Mouse (Mus musculus) midbrain, embryonic 10.5 days (tissue): ENCODE data around the gene Fgb. TPM values are rescaled to one million over a fixed set of nuclear protein-coding genes. Genes with fewer than 3 reads are reported as not detected.

Experiments used
- DNase-seq: peaks from one replicate; pipeline ENCODE4 v3.0.0-alpha.2; 2017; ENCODE audit warnings: low spot score
- H3K27ac ChIP-seq: fragments of 300-500 bp; sonication (generic); replicated peaks from 2 replicates; pipeline ENCODE4 v1.5.1; 2016; ENCODE audit warnings: mild to moderate bottlenecking
- H3K27me3 ChIP-seq: fragments of 300-500 bp; sonication (generic); 2 replicates; pipeline ENCODE4 v1.6.1; 2016; ENCODE audit warnings: low read depth, mild to moderate bottlenecking; ENCODE audit not compliant: poor library complexity, severe bottlenecking
- H3K36me3 ChIP-seq: fragments of 300-500 bp; sonication (generic); 2 replicates; pipeline ENCODE4 v1.6.1; 2016; ENCODE audit warnings: mild to moderate bottlenecking, moderate library complexity
- H3K4me1 ChIP-seq: fragments of 300-500 bp; sonication (generic); 2 replicates; pipeline ENCODE4 v1.6.1; 2016
- H3K4me3 ChIP-seq: fragments of 300-500 bp; sonication (generic); 2 replicates; pipeline ENCODE4 v1.5.1; 2016; ENCODE audit warnings: mild to moderate bottlenecking, moderate library complexity
- H3K9me3 ChIP-seq: fragments of 300-500 bp; sonication (generic); replicated peaks from 2 replicates; pipeline ENCODE4 v1.6.1; 2016; ENCODE audit warnings: mild to moderate bottlenecking
- WGBS: fragments of 180-500 bp; shearing (Covaris S2); methylation state at CpG from one replicate; pipeline ENCODE4 v1.1.7; 2016; 5-methylcytosine and 5-hydroxymethylcytosine counted together
- polyA plus RNA-seq: library from polyadenylated mRNA; unstranded; fragments of >200 nt; fragmentation: Nextera tagmentation; extraction: Ambion mirVana; gene quantifications from 2 replicates; pipeline ENCODE4 v1.2.1, GENCODE M21; 2016

Gene Fgb
- polyA plus RNA-seq, 1 experiment from 2014 or later: not detected

DNA sequence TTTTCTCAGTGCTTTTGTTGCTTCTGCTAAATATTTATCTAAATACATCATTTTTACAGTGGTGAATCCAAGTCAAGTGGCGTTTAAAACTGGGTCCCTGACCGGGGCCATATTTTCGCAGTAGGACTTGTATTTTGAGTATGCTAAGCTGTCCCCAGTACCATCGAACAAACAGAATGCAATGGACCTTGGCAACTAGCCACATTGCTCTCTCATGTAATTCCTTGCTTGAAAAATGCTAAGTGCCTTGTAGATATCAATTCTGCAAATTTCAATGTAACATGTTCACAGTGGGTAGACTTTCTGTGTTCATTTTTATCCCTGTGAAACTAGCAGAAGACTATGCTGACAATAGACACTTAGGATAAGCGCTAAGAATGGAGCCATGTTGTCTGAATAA lies 28.5 kb downstream of the Fgb start:
- H3K36me3 ChIP-seq: no peaks in the 10 kb centered on the region
- WGBS: 92% methylated on average over 5 of the region's 5 CpGs
- no peak overlapping the region for H3K4me3 ChIP-seq
- H3K9me3 ChIP-seq: no peaks in the 10 kb centered on the region
- H3K27ac ChIP-seq: no peak overlapping the region
- no peaks in the 10 kb centered on the region for H3K27me3 ChIP-seq
- DNase-seq: no peak
- 0 out of 2 replicates have a peak, but pooled peaks cover 3% of the 10 kb centered on the region for H3K4me1 ChIP-seq

DNA sequence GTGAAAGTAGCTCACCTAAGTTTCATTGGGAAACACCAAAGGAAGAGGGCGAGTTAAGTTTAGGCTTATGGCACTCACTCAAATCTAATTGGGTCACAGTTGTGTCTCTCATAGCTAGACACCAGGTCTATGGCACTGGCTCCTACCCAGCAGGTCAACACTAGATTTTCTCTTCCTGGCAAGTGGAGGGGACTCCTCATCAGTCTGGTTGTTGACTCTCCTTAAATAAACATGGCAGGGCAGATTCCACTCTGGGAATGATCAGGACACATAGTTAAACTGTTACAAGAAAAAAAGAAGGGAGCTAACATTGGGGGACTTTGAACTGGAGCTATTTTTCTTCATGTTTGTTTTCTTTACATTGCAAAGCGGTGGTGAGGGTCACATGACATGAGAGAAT lies 29.3 kb downstream of the Fgb start:
- H3K4me3 ChIP-seq: no peak overlapping the region
- 86% methylated on average over 2 of the region's 2 CpGs for WGBS
- H3K27me3 ChIP-seq: no peaks in the 10 kb centered on the region

DNA sequence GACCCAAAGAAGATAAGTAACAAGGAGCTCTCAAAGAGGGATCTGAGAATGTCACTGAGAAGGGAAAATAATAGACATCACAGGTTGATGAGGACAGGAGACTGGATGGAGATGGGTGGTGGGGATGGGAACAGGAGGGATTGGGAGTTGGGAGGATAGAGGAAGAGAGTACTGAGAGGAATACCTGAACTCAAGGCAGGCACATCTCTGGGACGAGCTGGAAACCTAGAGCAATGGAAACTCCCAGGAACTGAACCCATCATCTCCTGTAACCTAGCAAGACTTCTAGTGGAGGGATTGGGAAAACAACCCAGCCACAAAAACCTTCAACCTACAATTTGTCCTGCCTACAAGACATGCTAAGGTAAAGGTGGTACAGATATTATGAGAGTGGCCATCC lies 33.4 kb downstream of the Fgb start:
- H3K36me3 ChIP-seq: no peaks in the 10 kb centered on the region
- H3K4me1 ChIP-seq: no peaks in the 10 kb centered on the region
- H3K27me3 ChIP-seq: no peaks in the 10 kb centered on the region
- DNase-seq: no peak
- H3K4me3 ChIP-seq: no peak overlapping the region
- 86% methylated on average over 1 of the region's 1 CpGs for WGBS
- no peaks in the 10 kb centered on the region for H3K9me3 ChIP-seq
- no peak overlapping the region for H3K27ac ChIP-seq

More for the DNA sequence above, 29.3 kb downstream of the Fgb start:
- H3K9me3 ChIP-seq: no peaks in the 10 kb centered on the region
- no peaks in the 10 kb centered on the region for H3K36me3 ChIP-seq
- no peak for DNase-seq
- no peaks in the 10 kb centered on the region for H3K4me1 ChIP-seq
- no peak overlapping the region for H3K27ac ChIP-seq

DNA sequence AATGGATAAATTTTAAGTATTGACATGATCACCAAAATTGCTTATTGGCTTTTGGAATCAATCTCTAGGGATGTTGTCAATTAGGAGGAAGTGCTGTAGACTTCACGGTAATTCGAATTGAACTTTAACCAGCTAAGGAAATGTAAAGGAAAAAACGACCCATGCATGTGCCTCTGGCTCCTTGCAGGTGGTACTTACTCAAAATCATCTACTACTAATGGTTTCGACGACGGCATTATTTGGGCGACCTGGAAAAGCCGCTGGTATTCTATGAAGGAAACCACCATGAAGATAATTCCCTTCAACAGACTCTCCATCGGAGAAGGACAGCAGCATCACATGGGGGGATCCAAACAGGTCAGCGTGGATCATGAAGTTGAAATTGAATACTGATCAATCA lies 35.7 kb downstream of the Fgb start:
- WGBS: 90% methylated on average over 10 of the region's 10 CpGs
- no peak for DNase-seq

GRCm38 (mm10) chr3:83012636-83013035 lies 37.0 kb downstream of the Fgb start:
- WGBS: 93% methylated on average over 19 of the region's 19 CpGs
- no peaks in the 10 kb centered on the region for H3K36me3 ChIP-seq
- no peaks in the 10 kb centered on the region for H3K4me1 ChIP-seq
- no peak overlapping the region for H3K4me3 ChIP-seq
- no peaks in the 10 kb centered on the region for H3K9me3 ChIP-seq
- no peak for DNase-seq
- H3K27ac ChIP-seq: no peak overlapping the region
- no peaks in the 10 kb centered on the region for H3K27me3 ChIP-seq

More for the DNA sequence above, 35.7 kb downstream of the Fgb start:
- H3K36me3 ChIP-seq: no peaks in the 10 kb centered on the region
- H3K4me1 ChIP-seq: no peaks in the 10 kb centered on the region
- H3K9me3 ChIP-seq: no peaks in the 10 kb centered on the region
- H3K4me3 ChIP-seq: no peak overlapping the region
- no peak overlapping the region for H3K27ac ChIP-seq
- H3K27me3 ChIP-seq: no peaks in the 10 kb centered on the region

GRCm38 (mm10) chr3:83011565-83011964 lies 38.1 kb downstream of the Fgb start:
- DNase-seq: no peak
- Histone ChIP-seq H3K9me3 (no peaks in the 10 kb centered on the region), H3K4me3 (no peak overlapping the region), H3K4me1 (no peaks in the 10 kb centered on the region), H3K27ac (no peak overlapping the region), H3K27me3 (no peaks in the 10 kb centered on the region), H3K36me3 (no peaks in the 10 kb centered on the region)
- 86% methylated on average over 4 of the region's 4 CpGs for WGBS

- Histone ChIP-seq H3K27ac (no peak overlapping the region), H3K4me1 (no peaks in the 10 kb centered on the region)
- WGBS: 92% methylated on average over 4 of the region's 4 CpGs
These were observed 38.5 kb downstream of the Fgb start for GRCm38 (mm10) chr3:83011136-83011535.

DNA sequence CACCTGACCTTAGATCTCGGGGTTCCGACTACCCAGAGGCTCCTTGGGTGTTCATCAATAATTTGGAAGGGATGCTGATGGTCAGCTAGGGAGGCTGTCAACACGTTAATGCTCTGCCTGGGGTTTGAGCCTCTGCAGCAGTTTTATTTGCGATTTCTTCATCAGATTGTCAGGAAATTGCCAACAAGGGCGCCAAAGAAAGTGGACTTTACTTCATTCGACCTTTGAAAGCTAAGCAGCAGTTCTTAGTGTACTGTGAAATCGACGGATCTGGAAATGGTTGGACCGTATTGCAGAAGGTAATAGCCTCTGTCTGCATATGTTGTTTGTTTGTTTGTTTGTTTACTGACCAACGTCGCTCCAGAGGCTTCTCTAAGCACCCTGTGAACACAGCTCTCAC lies 39.4 kb downstream of the Fgb start:
- no peak overlapping the region for H3K4me3 ChIP-seq
- no peak for DNase-seq
- no peaks in the 10 kb centered on the region for H3K27me3 ChIP-seq
- no peaks in the 10 kb centered on the region for H3K4me1 ChIP-seq
- H3K36me3 ChIP-seq: no peaks in the 10 kb centered on the region
- H3K9me3 ChIP-seq: no peaks in the 10 kb centered on the region
- H3K27ac ChIP-seq: no peak overlapping the region
- 84% methylated on average over 11 of the region's 11 CpGs for WGBS

More at GRCm38 (mm10) chr3:83011136-83011535, 38.5 kb downstream of the Fgb start:
- Histone ChIP-seq H3K36me3 (no peaks in the 10 kb centered on the region), H3K4me3 (no peak overlapping the region), H3K27me3 (no peaks in the 10 kb centered on the region), H3K9me3 (no peaks in the 10 kb centered on the region)
- DNase-seq: no peak

DNA sequence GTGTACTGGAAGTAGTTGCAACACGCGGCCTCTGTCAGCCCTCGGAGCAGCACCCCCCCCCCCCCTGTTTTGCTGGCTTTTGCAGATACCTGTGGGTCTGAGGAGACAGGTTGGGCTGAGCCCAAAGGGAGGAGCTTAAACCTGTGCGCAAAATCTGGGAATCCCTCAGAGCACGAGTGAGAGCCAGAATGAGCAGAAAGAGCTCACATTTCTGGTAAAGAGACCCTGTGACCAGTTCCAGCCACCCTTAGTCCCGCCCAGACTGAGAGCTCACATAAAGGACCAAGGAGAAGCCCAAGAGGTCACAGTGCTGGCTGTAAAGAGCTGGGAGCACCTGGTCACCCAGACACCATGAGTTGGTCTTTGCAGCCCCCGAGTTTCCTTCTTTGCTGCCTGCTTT lies 42.1 kb downstream of the Fgb start, which contains the start of gene Fgg:
Gene Fgg (plus strand): TSS at position 168 of the 400 bp plus-strand sequence.
- no peak within 1 kb of the TSS for H3K27ac ChIP-seq
- 52% methylated on average over 7 of the region's 7 CpGs for WGBS
- no peak for DNase-seq

GRCm38 (mm10) chr3:83004801-83005200 lies 44.9 kb downstream of the Fgb start:
- WGBS: 92% methylated on average over 7 of the region's 7 CpGs

More for the DNA sequence above, 42.1 kb downstream of the Fgb start, which contains the start of gene Fgg:
- no peaks in the 10 kb centered on the region for H3K36me3 ChIP-seq
- H3K9me3 ChIP-seq: no peaks in the 10 kb centered on the region
- no peak within 1 kb of the TSS for H3K4me3 ChIP-seq
- H3K27me3 ChIP-seq: no peaks in the 10 kb centered on the region
- H3K4me1 ChIP-seq: no peaks in the 10 kb centered on the region

GRCm38 (mm10) chr3:83003068-83003467 lies 46.6 kb downstream of the Fgb start:
- no peak overlapping the region for H3K4me3 ChIP-seq
- no peaks in the 10 kb centered on the region for H3K9me3 ChIP-seq
- H3K27me3 ChIP-seq: peaks cover 5% of the 10 kb centered on the region; the same call in 1 of the 2 replicates
- H3K27ac ChIP-seq: no peak overlapping the region
- no peak for DNase-seq
- WGBS: 96% methylated on average over 8 of the region's 8 CpGs
- no peaks in the 10 kb centered on the region for H3K36me3 ChIP-seq
- peaks cover 4% of the 10 kb centered on the region; the same call in 1 of the 2 replicates for H3K4me1 ChIP-seq

More at GRCm38 (mm10) chr3:83004801-83005200, 44.9 kb downstream of the Fgb start:
- H3K27ac ChIP-seq: no peak overlapping the region
- no peaks in the 10 kb centered on the region for H3K9me3 ChIP-seq
- peaks cover 3% of the 10 kb centered on the region; the same call in 1 of the 2 replicates for H3K27me3 ChIP-seq
- no peak overlapping the region for H3K4me3 ChIP-seq
- H3K36me3 ChIP-seq: no peaks in the 10 kb centered on the region
- no peaks in the 10 kb centered on the region for H3K4me1 ChIP-seq
- DNase-seq: no peak

- H3K4me1 ChIP-seq: peaks cover 4% of the 10 kb centered on the region; the same call in 1 of the 2 replicates
- H3K36me3 ChIP-seq: no peaks in the 10 kb centered on the region
- WGBS: 0% methylated on average over 2 of the region's 2 CpGs
- DNase-seq: peak; percentile 25
- no peak overlapping the region for H3K4me3 ChIP-seq
- H3K27ac ChIP-seq: no peak overlapping the region
- peaks cover 10% of the 10 kb centered on the region; the same call in 1 of the 2 replicates for H3K27me3 ChIP-seq
- H3K9me3 ChIP-seq: no peaks in the 10 kb centered on the region
These were observed 47.5 kb downstream of the Fgb start for GRCm38 (mm10) chr3:83002191-83002590.

DNA sequence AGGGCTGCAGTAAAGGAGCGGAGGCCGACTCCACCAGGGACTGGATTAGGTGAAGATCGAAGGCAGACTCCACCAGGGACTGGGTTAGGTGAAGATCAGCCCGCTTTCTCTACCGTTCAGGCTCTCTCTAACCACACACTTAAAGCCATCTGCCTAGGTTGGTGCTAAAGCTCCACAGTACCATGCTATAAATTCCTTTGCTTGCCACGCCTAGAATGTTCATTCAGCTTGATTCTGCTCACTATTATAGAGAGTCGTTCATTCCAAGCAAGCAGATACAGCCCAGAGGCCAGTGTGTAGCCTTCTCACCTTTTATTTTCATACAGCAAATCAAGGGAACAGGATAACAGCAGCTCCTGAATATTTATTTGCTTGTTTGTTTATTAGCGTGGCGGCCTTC lies 49.7 kb downstream of the Fgb start:
- DNase-seq: no peak
- no peak overlapping the region for H3K4me3 ChIP-seq
- H3K4me1 ChIP-seq: peaks cover 11% of the 10 kb centered on the region
- H3K9me3 ChIP-seq: no peaks in the 10 kb centered on the region
- no peaks in the 10 kb centered on the region for H3K36me3 ChIP-seq
- whole genome bisulfite sequencing: 91% methylated on average over 9 of the region's 9 CpGs
- H3K27me3 ChIP-seq: peaks cover 31% of the 10 kb centered on the region
- no peak overlapping the region for H3K27ac ChIP-seq
